Mouse (Mus musculus): Measurements from ENCODE around the gene Cdrt4.

GRCm38 (mm10) chr11:62901699-62902323 is 49.2 kb upstream of the Cdrt4 start:
- TF ChIP-seq MAFK (IDR thresholded peaks at IDR 0.05; ENCODE audit: insufficient read depth, low read depth, low read length), result no peak
- no peak for TF ChIP-seq CHD2 (IDR thresholded peaks at IDR 0.05; ENCODE audit: low read depth, low read length)
- TF ChIP-seq ZNF384 (IDR thresholded peaks at IDR 0.05; ENCODE audit: low read depth, low read length), result no peak
